Mouse (Mus musculus): ENCODE data around the gene Cdh16. TPM values are rescaled to one million over a fixed set of nuclear protein-coding genes. Genes with fewer than 3 reads are reported as not detected.

Gene Cdh16
- polyA plus RNA-seq, 1 experiment from 2014 or later = not detected

- ATAC-seq (ENCODE audit: low FRiP score) (no peak), DNase-seq (ENCODE audit: low spot score) (no peak)
- Histone ChIP-seq H3K27ac (ENCODE audit: low read depth, low read length) (no peak overlapping the region), H3K4me2 (replicated peaks; ENCODE audit: low read depth, low read length) (no peak overlapping the region), H3K9me3 (ENCODE audit: control insufficient read depth, low read length) (no peaks in the 10 kb centered on the region), H3K4me1 (replicated peaks; ENCODE audit: control insufficient read depth, insufficient read depth, low read length) (no peaks in the 10 kb centered on the region), H3K4me3 (ENCODE audit: low read depth, low read length) (no peak overlapping the region), H3K36me3 (ENCODE audit: control insufficient read depth, insufficient read depth, low read length) (no peaks in the 10 kb centered on the region), H3K27me3 (ENCODE audit: control insufficient read depth, insufficient read depth, low read length) (no peaks in the 10 kb centered on the region), H3K9ac (ENCODE audit: low read depth, low read length) (no peak overlapping the region)
- 87% methylated on average over 4 of the region's 4 CpGs for WGBS
Measured at GRCm38 (mm10) chr8:104555191-104555590, 69.0 kb downstream of the Cdh16 start.

Other genes with a start within 250 kb of the Cdh16 start
- gene Cmtm4, start 228.6 kb downstream of the Cdh16 start, polyA plus RNA-seq (2014; fragmentation: Nextera tagmentation; extraction: Ambion mirVana) = 2.7 and 3.8 TPM in 2 replicates
- gene Dync1li2, start 181.3 kb downstream of the Cdh16 start, polyA plus RNA-seq (2014; fragmentation: Nextera tagmentation; extraction: Ambion mirVana) = 95.4 and 96.4 TPM in 2 replicates
- gene Terb1, start 114.5 kb downstream of the Cdh16 start, polyA plus RNA-seq (2014; fragmentation: Nextera tagmentation; extraction: Ambion mirVana) = 0.10 TPM in 1 of 2 replicates, not detected in the other
- 140 TPM in 2 replicates for gene Nae1, start 89.8 kb downstream of the Cdh16 start, polyA plus RNA-seq (2014; fragmentation: Nextera tagmentation; extraction: Ambion mirVana)
- gene Car7, start 89.7 kb downstream of the Cdh16 start, polyA plus RNA-seq (2014; fragmentation: Nextera tagmentation; extraction: Ambion mirVana) = 0.42 and 0.52 TPM in 2 replicates
- gene Pdp2, start 32.9 kb downstream of the Cdh16 start, polyA plus RNA-seq (2014; fragmentation: Nextera tagmentation; extraction: Ambion mirVana) = 14.4 and 17.1 TPM in 2 replicates
- gene Rrad, start 6.9 kb upstream of the Cdh16 start, polyA plus RNA-seq (2014; fragmentation: Nextera tagmentation; extraction: Ambion mirVana) = 1.7 and 2.1 TPM in 2 replicates
- 99.6 and 103 TPM in 2 replicates for gene Ciao2b, start 17.6 kb upstream of the Cdh16 start, polyA plus RNA-seq (2014; fragmentation: Nextera tagmentation; extraction: Ambion mirVana)
- gene Ces2a, start 109.6 kb upstream of the Cdh16 start, polyA plus RNA-seq (2014; fragmentation: Nextera tagmentation; extraction: Ambion mirVana) = not detected in 2 replicates
- gene Ces2b, start 207.2 kb upstream of the Cdh16 start, polyA plus RNA-seq (2014; fragmentation: Nextera tagmentation; extraction: Ambion mirVana) = 0.17 TPM in 1 of 2 replicates, not detected in the other
- gene Ces2c, start 222.7 kb upstream of the Cdh16 start, polyA plus RNA-seq (2014; fragmentation: Nextera tagmentation; extraction: Ambion mirVana) = not detected in 2 replicates

Data from hindbrain, embryonic 11.5 days (tissue).